Mouse (Mus musculus) ES-E14 (cell line): ENCODE data around the gene Exosc5. TPM values are rescaled to one million over a fixed set of nuclear protein-coding genes. Genes with fewer than 3 reads are reported as not detected.

Experiments
- DNase-seq: peaks from one replicate; pipeline ENCODE4 v3.0.0-alpha.2; 2013; ENCODE audit warnings: low read depth, low spot score
- H3K27ac ChIP-seq: 2 replicates; pipeline ENCODE4 v1.5.1; 2012; ENCODE audit warnings: low read depth, mild to moderate bottlenecking, low read length, moderate library complexity, mixed read lengths; ENCODE audit not compliant: poor library complexity, insufficient read depth, severe bottlenecking
- H3K36me3 ChIP-seq: 2 replicates; pipeline ENCODE4 v1.6.1; 2012; ENCODE audit warnings: mild to moderate bottlenecking, low read length, moderate library complexity, mixed read lengths; ENCODE audit not compliant: control insufficient read depth, poor library complexity, insufficient read depth, severe bottlenecking
- H3K4me1 ChIP-seq, 2 experiments: fragments of 150-350 bp in 1 of 2; sonication (generic) in 1 of 2; 2 replicates each; pipeline ENCODE4 v1.6.1; 2012; ENCODE audit warnings: low read length in 2 of 2, mild to moderate bottlenecking in 1 of 2, mixed read lengths in 1 of 2; ENCODE audit not compliant: control insufficient read depth in 2 of 2, insufficient read depth in 2 of 2, poor library complexity in 1 of 2
- H3K4me3 ChIP-seq, 2 experiments: fragments of 150-350 bp in 1 of 2; sonication (generic) in 1 of 2; 2 replicates each; pipeline ENCODE4 v1.5.1; 2012; ENCODE audit warnings: low read length in 2 of 2, low read depth in 1 of 2, mild to moderate bottlenecking in 1 of 2, mixed read lengths in 1 of 2; ENCODE audit not compliant: insufficient read depth in 1 of 2, poor library complexity in 1 of 2, severe bottlenecking in 1 of 2
- H3K9ac ChIP-seq: 2 replicates; pipeline ENCODE4 v1.6.1; 2012; ENCODE audit warnings: low read depth, mild to moderate bottlenecking, low read length, mixed read lengths; ENCODE audit not compliant: poor library complexity, insufficient read depth, severe bottlenecking
- H3K9me3 ChIP-seq: fragments of 150-350 bp; sonication (generic); 2 replicates; pipeline ENCODE4 v1.6.1; 2012; ENCODE audit warnings: low read depth, mild to moderate bottlenecking, low read length; ENCODE audit not compliant: control insufficient read depth, insufficient read depth
- CHD2 ChIP-seq: IDR thresholded peaks from 2 replicates; pipeline ENCODE4 v1.6.1; 2014; ENCODE audit warnings: mild to moderate bottlenecking, low read depth, low read length, inconsistent platforms
- HCFC1 ChIP-seq: IDR thresholded peaks from 2 replicates; pipeline ENCODE4 v1.6.1; 2012; ENCODE audit warnings: low read length, inconsistent platforms, borderline replicate concordance; ENCODE audit not compliant: insufficient read depth
- MAFK ChIP-seq: IDR thresholded peaks from 2 replicates; pipeline ENCODE4 v1.6.1; 2014; ENCODE audit warnings: mild to moderate bottlenecking, low read depth, low read length, inconsistent platforms; ENCODE audit not compliant: insufficient read depth
- ZC3H11A ChIP-seq: IDR thresholded peaks from 2 replicates; pipeline ENCODE4 v1.6.1; 2012; ENCODE audit warnings: low read depth, mild to moderate bottlenecking, inconsistent platforms, low read length, borderline replicate concordance
- ZNF384 ChIP-seq: IDR thresholded peaks from 2 replicates; pipeline ENCODE4 v1.6.1; 2012; ENCODE audit warnings: low read depth, low read length, inconsistent platforms
- in situ Hi-C, 2 experiments: fragments of 600-800 bp; cut with MboI; formaldehyde crosslinking; loops; one replicate each; pipeline ENCODE4 v1.15.1; 2025; ENCODE audit warnings: low sequenced_read_pairs in 2 of 2, inconsistent platforms in 1 of 2; ENCODE audit not compliant: unreplicated experiment in 2 of 2
- total RNA-seq: library from RNA; depleted of rRNA; stranded (reverse); fragments of 300-350 nt; gene quantifications from 2 replicates; pipeline ENCODE4 v1.2.3, GENCODE M21; 2012

Exosc5 gene
- total RNA-seq, 1 experiment, result 170 TPM

DNA sequence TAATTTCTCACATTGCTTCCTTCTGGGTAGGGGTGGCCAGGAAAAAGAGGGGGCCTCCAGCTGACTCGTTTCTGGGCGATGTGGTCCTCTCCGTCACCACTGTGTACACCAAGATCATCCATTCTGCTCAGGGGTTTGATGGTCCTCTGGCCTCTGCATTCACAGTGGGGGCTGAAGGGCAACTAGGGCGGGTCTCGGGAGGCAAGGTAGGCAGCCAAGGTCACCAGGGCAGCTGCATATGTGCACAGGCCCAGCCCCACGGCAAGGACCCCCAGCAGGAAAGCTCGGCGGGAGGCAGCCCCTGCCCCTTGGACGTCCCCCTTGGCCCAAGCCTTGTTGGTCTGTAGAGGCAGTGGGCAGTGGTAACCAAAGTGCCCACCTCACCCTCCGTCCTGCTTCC, 10.2 kb downstream of the Exosc5 start:
- peak overlapping the region in 1 of 2 experiments; percentile 0; a peak in 1 of 4 replicates for H3K4me3 ChIP-seq
- peaks cover 5 to 39% of the 10 kb centered on the region in 2 experiments for H3K4me1 ChIP-seq
- H3K9ac ChIP-seq, result no peak overlapping the region
- no peak for TF ChIP-seq MAFK
- no peak for TF ChIP-seq CHD2
- no peak for TF ChIP-seq HCFC1
- TF ChIP-seq ZNF384, result no peak
- no peak for TF ChIP-seq ZC3H11A
- DNase-seq, result no peak
- H3K9me3 ChIP-seq, result no peaks in the 10 kb centered on the region
- peaks cover 47% of the 10 kb centered on the region for H3K36me3 ChIP-seq
- H3K27ac ChIP-seq, result peak overlapping the region; percentile 86
- in situ Hi-C loops, result no loop called here

DNA sequence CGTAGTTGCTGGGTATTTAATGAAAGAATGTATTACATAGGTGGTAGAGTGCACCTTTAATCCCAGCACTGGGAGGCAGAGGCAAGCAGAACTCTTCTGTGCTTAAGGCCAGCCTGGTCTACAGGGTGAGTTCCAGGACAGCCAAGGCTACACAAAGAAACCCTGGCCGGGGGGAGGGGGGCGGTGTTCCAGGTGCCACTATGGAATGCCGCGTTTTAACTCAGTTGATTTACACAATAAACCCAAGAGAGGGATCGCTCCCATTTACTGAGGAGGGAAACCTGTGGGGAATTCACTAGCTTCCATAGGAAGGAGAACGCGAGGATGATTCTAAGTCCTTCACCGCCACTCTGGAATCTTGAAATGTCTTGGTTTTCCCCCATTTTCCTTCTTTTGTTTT, 10.7 kb downstream of the Exosc5 start:
- Histone ChIP-seq H3K4me1 (peaks cover 5 to 44% of the 10 kb centered on the region in 2 experiments), H3K36me3 (peaks cover 43% of the 10 kb centered on the region), H3K4me3 (peak overlapping the region; percentile 0 to 46; a peak in 3 of 4 replicates), H3K9me3 (no peaks in the 10 kb centered on the region), H3K27ac (peak overlapping the region; percentile 91), H3K9ac (no peak overlapping the region)
- in situ Hi-C loops, result no loop called here
- no peak for DNase-seq
- TF ChIP-seq ZNF384 (no peak), CHD2 (no peak), MAFK (no peak), ZC3H11A (no peak), HCFC1 (no peak)

DNA sequence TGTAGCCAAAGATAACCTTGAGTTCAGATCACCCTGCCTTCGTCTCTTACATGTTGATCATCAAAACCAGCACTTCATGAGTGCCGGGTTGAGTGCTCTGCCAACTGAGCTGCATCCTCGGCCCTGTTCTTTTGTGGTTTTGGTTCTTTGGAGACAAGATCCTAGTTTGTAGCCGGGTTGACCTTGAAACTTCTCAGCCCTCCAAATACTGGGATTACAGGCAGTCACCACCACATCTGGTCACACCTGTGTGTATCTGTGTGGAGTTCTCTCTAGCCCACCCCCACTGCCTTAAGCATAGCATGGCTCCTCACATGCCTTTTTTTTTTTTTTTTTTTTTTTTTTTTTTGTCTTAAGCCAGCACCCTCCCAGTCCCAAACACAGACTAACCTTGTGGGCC, 11.1 kb downstream of the Exosc5 start:
- Histone ChIP-seq H3K36me3 (peaks cover 39% of the 10 kb centered on the region), H3K4me3 (peak overlapping the region in 1 of 2 experiments; percentile 46; a peak in 2 of 4 replicates), H3K27ac (peak overlapping the region; percentile 91), H3K4me1 (peaks cover 5 to 43% of the 10 kb centered on the region in 2 experiments), H3K9ac (no peak overlapping the region; the same call in 1 of the 2 replicates), H3K9me3 (no peaks in the 10 kb centered on the region)
- TF ChIP-seq HCFC1, result no peak
- TF ChIP-seq ZNF384, result peak; percentile 90
- DNase-seq, result no peak
- in situ Hi-C loops, result no loop called here

DNA sequence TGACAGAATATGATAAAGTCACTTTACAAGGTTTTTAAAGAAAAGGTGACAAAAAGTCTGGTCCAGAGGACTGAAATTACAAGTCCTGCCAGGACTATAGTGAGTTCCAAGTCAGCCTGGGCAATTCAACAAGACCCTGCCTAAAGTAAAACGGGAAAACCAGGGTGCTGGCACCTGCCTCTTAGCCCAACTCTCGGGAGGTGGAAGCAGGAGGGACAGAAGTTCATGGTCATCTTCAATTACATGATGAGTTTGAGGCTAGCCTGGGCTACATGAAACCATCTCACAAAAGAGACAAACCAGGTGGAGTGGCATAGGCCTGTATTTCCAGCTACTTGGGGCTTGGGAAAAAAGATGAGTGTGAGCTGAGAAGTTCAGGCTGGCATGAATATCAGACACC, 12.7 kb downstream of the Exosc5 start:
- Histone ChIP-seq H3K27ac (no peak overlapping the region), H3K4me1 (peaks cover 5 to 34% of the 10 kb centered on the region in 2 experiments), H3K9ac (no peak overlapping the region), H3K36me3 (peaks cover 23% of the 10 kb centered on the region), H3K4me3 (no peak overlapping the region), H3K9me3 (no peaks in the 10 kb centered on the region)
- in situ Hi-C loops, result no loop called here
- TF ChIP-seq MAFK (no peak), ZC3H11A (no peak), CHD2 (no peak), HCFC1 (no peak), ZNF384 (no peak)
- DNase-seq, result no peak

DNA sequence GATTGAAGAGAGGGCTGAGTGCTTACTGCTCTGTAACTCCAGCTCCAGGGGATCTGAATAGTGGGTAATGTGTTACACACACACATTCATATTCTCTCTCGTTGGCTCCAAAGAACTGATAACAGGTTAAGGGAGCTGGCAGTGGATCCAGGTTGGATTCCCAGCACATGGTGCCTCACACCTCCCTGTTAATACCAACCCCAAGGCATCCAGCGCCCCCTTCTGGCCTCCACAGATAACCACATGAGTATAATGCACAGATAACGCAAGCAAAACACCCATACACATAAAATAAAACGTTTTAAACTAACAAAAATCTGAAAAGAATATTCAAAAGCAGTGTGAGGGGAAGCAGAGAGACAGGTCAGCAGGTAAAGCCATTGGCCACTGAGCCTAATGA, 13.5 kb downstream of the Exosc5 start:
- H3K9me3 ChIP-seq, result no peaks in the 10 kb centered on the region
- TF ChIP-seq ZNF384 (no peak), ZC3H11A (no peak), MAFK (no peak), HCFC1 (no peak), CHD2 (no peak)
- DNase-seq, result no peak
- in situ Hi-C loops, result no loop called here
- no peak overlapping the region for H3K27ac ChIP-seq
- H3K4me3 ChIP-seq, result no peak overlapping the region
- peaks cover 5 to 31% of the 10 kb centered on the region in 2 experiments for H3K4me1 ChIP-seq
- peaks cover 17% of the 10 kb centered on the region for H3K36me3 ChIP-seq
- no peak overlapping the region for H3K9ac ChIP-seq
